Mouse (Mus musculus): ENCODE data around the gene Mettl22.

Gene Mettl22

GRCm38 (mm10) chr16:8513236-8513906 is 42.8 kb downstream of the Mettl22 start, which contains the start of gene Abat:
Gene Abat (plus strand): TSS chr16:8513429.
- DNase-seq = peak; percentile 94

GRCm38 (mm10) chr16:8514180-8514579 is 43.6 kb downstream of the Mettl22 start:
- DNase-seq = peak; percentile 55

- DNase-seq = no peak
Measured at GRCm38 (mm10) chr16:8520525-8520924, 49.9 kb downstream of the Mettl22 start.

GRCm38 (mm10) chr16:8521322-8521721 is 50.7 kb downstream of the Mettl22 start:
- no peak for DNase-seq

GRCm38 (mm10) chr16:8523480-8524144 is 53.0 kb downstream of the Mettl22 start:
- DNase-seq = peak; percentile 59

- no peak for DNase-seq
Measured at GRCm38 (mm10) chr16:8524163-8524847, 53.7 kb downstream of the Mettl22 start.

GRCm38 (mm10) chr16:8525293-8525692 is 54.7 kb downstream of the Mettl22 start:
- no peak for DNase-seq

- DNase-seq = no peak
Measured at GRCm38 (mm10) chr16:8525877-8526276, 55.3 kb downstream of the Mettl22 start.

GRCm38 (mm10) chr16:8529389-8529788 is 58.8 kb downstream of the Mettl22 start:
- DNase-seq = no peak

GRCm38 (mm10) chr16:8530018-8530417 is 59.4 kb downstream of the Mettl22 start:
- no peak for DNase-seq

- DNase-seq = no peak
Measured at GRCm38 (mm10) chr16:8532461-8532860, 61.9 kb downstream of the Mettl22 start.

- no peak for DNase-seq
Measured at GRCm38 (mm10) chr16:8532894-8533293, 62.3 kb downstream of the Mettl22 start.

GRCm38 (mm10) chr16:8533477-8533876 is 62.9 kb downstream of the Mettl22 start:
- DNase-seq = no peak

GRCm38 (mm10) chr16:8534466-8535200 is 64.0 kb downstream of the Mettl22 start:
- no peak for DNase-seq

GRCm38 (mm10) chr16:8535411-8535810 is 64.8 kb downstream of the Mettl22 start:
- DNase-seq = no peak

GRCm38 (mm10) chr16:8539150-8539865 is 68.7 kb downstream of the Mettl22 start:
- DNase-seq = no peak
